Mouse (Mus musculus) bone marrow, adult 2 months (tissue): ENCODE measurements at regions not wholly inside any gene's neighbourhood (a gene's known extent, or its start where the extent isn't known, plus 50 kb on each side); places are given as distances from the start of the nearest gene placed in this dataset.

ENCODE experiments used
- CTCF ChIP-seq: fragments of 200-500 bp; IDR thresholded peaks from 2 replicates; pipeline ENCODE4 v1.5.1; 2011; ENCODE audit warnings: low read length, control low read depth; ENCODE audit not compliant: control insufficient read depth, insufficient read depth
- POLR2A ChIP-seq: fragments of 200-500 bp; IDR thresholded peaks from 2 replicates; pipeline ENCODE4 v1.6.1; 2011; ENCODE audit warnings: low read depth, mild to moderate bottlenecking, control low read depth, low read length, borderline replicate concordance; ENCODE audit not compliant: control insufficient read depth

GRCm38 (mm10) chr11:23124198-23124951, 117.0 kb downstream of the Fam161a start:
- TF ChIP-seq POLR2A (no peak), CTCF (no peak)
